Mouse (Mus musculus) myocyte (in vitro differentiated cells): ENCODE measurements around the gene Rbbp5.

Experiments
- MYOD1 ChIP-seq, 3 experiments: IDR thresholded peaks; one replicate each; pipeline ENCODE4 v1.6.1; 2011; ENCODE audit warnings: control low read depth in 2 of 3, low read depth in 2 of 3, mild to moderate bottlenecking in 2 of 3, moderate library complexity in 1 of 3; ENCODE audit not compliant: insufficient read length in 2 of 3, control insufficient read depth in 1 of 3
- POLR2A ChIP-seq: IDR thresholded peaks from one replicate; pipeline ENCODE4 v1.6.1; 2011; ENCODE audit warnings: low read depth, mild to moderate bottlenecking, control low read depth, moderate library complexity; ENCODE audit not compliant: insufficient read length

DNA sequence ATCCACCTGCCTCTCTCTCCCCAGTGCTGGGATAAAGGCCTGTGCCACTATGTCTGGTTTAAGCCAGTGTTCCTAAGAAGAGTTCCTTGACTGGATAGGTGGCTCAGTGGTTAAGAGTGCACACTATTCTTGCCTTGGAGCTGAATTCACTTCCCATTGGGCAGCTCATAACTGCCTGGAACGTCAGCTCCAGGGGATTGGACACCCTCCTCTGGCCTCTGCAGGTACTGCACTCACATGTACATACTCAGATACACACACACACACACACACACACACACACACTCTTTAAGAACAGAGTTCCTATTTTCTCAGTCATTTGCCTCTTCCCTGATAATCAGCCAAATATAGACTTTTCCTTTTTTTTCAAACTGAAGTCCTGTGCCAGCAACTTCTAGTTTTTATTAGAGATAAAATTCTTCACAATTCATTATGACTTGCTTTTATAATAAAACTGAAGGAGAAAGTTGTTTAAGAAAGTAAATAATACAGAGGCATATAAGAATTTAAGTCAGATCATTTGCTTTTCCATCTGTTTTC, 36.2 kb upstream of the Rbbp5 start:
- TF ChIP-seq MYOD1 (IDR thresholded peaks at IDR 0.05; ENCODE audit: control insufficient read depth in 1 of 3, insufficient read length in 2 of 3, low read depth in 2 of 3): no peak
- TF ChIP-seq POLR2A: no peak
